9 mouse cellular contexts compared by ENCODE assay signal in the genomic region with DNA sequence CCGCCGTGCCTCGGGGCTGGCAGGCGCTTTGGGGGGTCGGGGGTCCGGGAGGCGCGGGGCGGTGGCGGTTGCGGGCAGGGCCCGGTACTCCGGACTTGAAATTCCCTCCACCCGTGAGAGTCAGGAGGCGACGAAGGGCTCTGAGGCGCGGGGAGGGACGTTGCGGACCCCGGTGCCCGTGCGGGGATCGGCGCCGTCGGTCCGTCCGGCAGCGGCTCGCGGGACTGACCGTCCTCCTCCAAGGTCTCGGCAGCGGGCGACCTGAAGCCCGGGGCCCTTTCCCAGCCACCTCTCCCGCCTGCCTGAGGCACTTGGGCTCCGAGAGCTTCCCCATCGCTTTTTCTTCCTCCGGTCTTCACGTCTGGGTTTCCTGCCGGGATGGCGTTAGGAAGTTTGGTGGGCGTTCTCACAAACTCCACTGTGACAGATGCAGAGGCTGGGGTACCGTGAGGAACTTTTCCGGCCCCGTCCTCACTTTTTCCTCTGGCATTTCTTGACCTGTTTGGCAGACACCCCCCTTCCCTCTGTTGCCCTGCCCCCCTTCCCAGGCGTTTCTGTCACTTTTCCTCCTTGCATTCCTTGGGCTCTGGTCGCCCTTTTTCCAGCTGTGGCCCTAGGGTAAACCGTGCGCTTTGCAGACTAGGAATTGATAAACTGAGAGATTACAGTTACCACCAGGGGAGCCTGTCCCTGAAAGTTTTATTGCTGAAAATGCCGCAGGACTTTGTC. TPM values are rescaled to one million over a fixed set of nuclear protein-coding genes. Genes with fewer than 3 reads are reported as not detected.
DNase-seq lines count a peak whose midpoint lies in the region; ATAC-seq lines count a peak whose summit lies in the region.
"Had no signal": no experiment of that assay in that cellular context is flagged by ENCODE, and none has a peak within 500 bp of the region (broad histone marks: within the 10 kb centered on the region; RNA-seq: fewer than 3 reads in every experiment).

No protein-coding gene starts in this region.

- intact Hi-C loops in heart, postnatal 25 days (cut with DNase I), result loop anchor here (5.0 kb wide), 1 partner anchor 66 kb away; no protein-coding TSS in a partner anchor

- H3K27ac ChIP-seq in forebrain, embryonic 11.5 days (ENCODE audit: low read depth, low read length), result no peak overlapping the region
- H3K27ac ChIP-seq in limb, embryonic 10.5 days, result peak overlapping the region; percentile 83
- no peak overlapping the region for H3K27ac ChIP-seq in midbrain, embryonic 12.5 days (replicated peaks)

- no peaks in the 10 kb centered on the region for H3K36me3 ChIP-seq in megakaryocyte, embryonic 14.5 days (replicated peaks; ENCODE audit: low read length)
- H3K36me3 ChIP-seq in forebrain, embryonic 11.5 days (ENCODE audit: control insufficient read depth, insufficient read depth, low read length), result no peaks in the 10 kb centered on the region
- H3K36me3 ChIP-seq in limb, embryonic 10.5 days, result no peaks in the 10 kb centered on the region
- no peaks in the 10 kb centered on the region for H3K36me3 ChIP-seq in midbrain, embryonic 12.5 days

- no peak for ATAC-seq in megakaryocyte, adult 5-6 weeks (ENCODE audit: poor library complexity, severe bottlenecking)
- ATAC-seq in forebrain, embryonic 11.5 days (replicated peaks; ENCODE audit: low FRiP score), result peak; percentile 66
- ATAC-seq in midbrain, embryonic 12.5 days (ENCODE audit: low FRiP score, low read depth), result no peak
- ATAC-seq in CD4-positive, CD25-positive, alpha-beta regulatory T cell, adult 4 months, result no peak

- peak overlapping the region; percentile 73 for H3K4me2 ChIP-seq in forebrain, embryonic 11.5 days (ENCODE audit: low read depth, low read length, severe bottlenecking)
- peak overlapping the region; percentile 82 for H3K4me2 ChIP-seq in midbrain, embryonic 12.5 days (replicated peaks)

- peak overlapping the region; percentile 94 for H3K4me3 ChIP-seq in megakaryocyte, embryonic 14.5 days (replicated peaks)
- H3K4me3 ChIP-seq in forebrain, embryonic 11.5 days (ENCODE audit: low read depth, low read length), result peak overlapping the region; percentile 52
- peak overlapping the region; percentile 74 for H3K4me3 ChIP-seq in limb, embryonic 10.5 days
- H3K4me3 ChIP-seq in midbrain, embryonic 12.5 days, result peak overlapping the region; percentile 56

- WGBS in forebrain, embryonic 11.5 days, result under 1% methylated on average over 51 of the region's 53 CpGs
- under 1% methylated on average over 53 of the region's 53 CpGs for WGBS in limb, embryonic 10.5 days
- 1% methylated on average over 52 of the region's 53 CpGs for WGBS in midbrain, embryonic 12.5 days

- peaks cover 8% of the 10 kb centered on the region for H3K9me3 ChIP-seq in megakaryocyte, embryonic 14.5 days
- H3K9me3 ChIP-seq in forebrain, embryonic 11.5 days (ENCODE audit: control insufficient read depth, low read length), result peaks cover 2% of the 10 kb centered on the region; the same call in 1 of the 2 replicates
- no peaks in the 10 kb centered on the region for H3K9me3 ChIP-seq in limb, embryonic 10.5 days (replicated peaks)
- H3K9me3 ChIP-seq in midbrain, embryonic 12.5 days, result no peaks in the 10 kb centered on the region

- peak overlapping the region; percentile 32 for H3K9ac ChIP-seq in forebrain, embryonic 11.5 days (ENCODE audit: low read length)
- peak overlapping the region; percentile 58 for H3K9ac ChIP-seq in midbrain, embryonic 12.5 days (replicated peaks)

- no peak for DNase-seq in forebrain, embryonic 11.5 days (ENCODE audit: low spot score)
- DNase-seq in heart, postnatal 25 days (ENCODE audit: low spot score), result peak; percentile 27
- DNase-seq in limb, embryonic 10.5 days (ENCODE audit: low spot score), result no peak
- no peak for DNase-seq in frontal cortex, adult 2 months (ENCODE audit: extremely low spot score in 1 of 2, low spot score in 1 of 2)

- H3K4me1 ChIP-seq in megakaryocyte, embryonic 14.5 days, result peaks cover 20% of the 10 kb centered on the region
- no peaks in the 10 kb centered on the region; the same call in 1 of the 2 replicates for H3K4me1 ChIP-seq in forebrain, embryonic 11.5 days (replicated peaks; ENCODE audit: control insufficient read depth, insufficient read depth, low read length)
- peaks cover 16% of the 10 kb centered on the region for H3K4me1 ChIP-seq in limb, embryonic 10.5 days
- peaks cover 11% of the 10 kb centered on the region for H3K4me1 ChIP-seq in midbrain, embryonic 12.5 days

- H3K27me3 ChIP-seq in megakaryocyte, embryonic 14.5 days (replicated peaks), result peaks cover 34% of the 10 kb centered on the region
- peaks cover 10% of the 10 kb centered on the region for H3K27me3 ChIP-seq in forebrain, embryonic 11.5 days (ENCODE audit: control insufficient read depth, insufficient read depth, low read length)
- H3K27me3 ChIP-seq in limb, embryonic 10.5 days (ENCODE audit: low read depth, poor library complexity, severe bottlenecking), result peaks cover 24% of the 10 kb centered on the region
- peaks cover 31% of the 10 kb centered on the region for H3K27me3 ChIP-seq in midbrain, embryonic 12.5 days
- H3K27me3 ChIP-seq: CH12.LX had no signal

RNA-seq across cellular contexts. Expression of a gene that starts 1.3 kb away (rescaled TPM):
- 2.1 TPM in 1 of 2 replicates, not detected in the other for polyA plus RNA-seq in megakaryocyte, embryonic 14.5 days (2012; ENCODE audit: insufficient read depth, low replicate concordance)
- 3.4 and 3.5 TPM in 2 replicates for total RNA-seq in megakaryocyte, adult 5-6 weeks (2015)
- total RNA-seq in megakaryocyte, adult 5-6 weeks (2017), result 4.5 and 5.2 TPM in 2 replicates
- 31.0 and 35.0 TPM in 2 replicates for polyA plus RNA-seq in forebrain, embryonic 11.5 days (2014; fragmentation: Nextera tagmentation; extraction: Ambion mirVana)
- total RNA-seq in heart, postnatal 25 days (2021), result 10 to 100 TPM; 50.0 to 53.1 TPM
- 32.0 and 39.7 TPM in 2 replicates for polyA plus RNA-seq in limb, embryonic 10.5 days (2016; fragmentation: Nextera tagmentation; extraction: Ambion mirVana)
- 35.2 and 44.2 TPM in 2 replicates for polyA plus RNA-seq in midbrain, embryonic 12.5 days (2016; fragmentation: Nextera tagmentation; extraction: Ambion mirVana)
- 16.7 and 20.3 TPM in 2 replicates for polyA plus RNA-seq in frontal cortex, adult 2 months (2012; rRNA removed)
- polyA plus RNA-seq in CD4-positive, CD25-positive, alpha-beta regulatory T cell, adult 4 months (2017; shearing (Covaris generic)), result under 1 TPM; 0.92 to 0.94 TPM
